Mouse (Mus musculus) lung, postnatal 0 days (tissue): ENCODE results near the gene Ghitm. TPM values are rescaled to one million over a fixed set of nuclear protein-coding genes. Genes with fewer than 3 reads are reported as not detected.

Source experiments
- ATAC-seq: fragments of 200-750 bp; cut with Nextera tagmentation; 2 replicates; pipeline ENCODE4 v1.8.0; 2017; ENCODE audit warnings: moderate library complexity
- DNase-seq: peaks from one replicate; pipeline ENCODE4 v3.0.0-alpha.2; 2016; ENCODE audit warnings: low spot score
- H3K27ac ChIP-seq: fragments of 300-500 bp; sonication (generic); 2 replicates; pipeline ENCODE4 v1.5.1; 2014; ENCODE audit warnings: antibody characterized with exemption, mild to moderate bottlenecking, low read length, mixed read lengths
- H3K27me3 ChIP-seq: fragments of 300-500 bp; sonication (generic); replicated peaks from 2 replicates; pipeline ENCODE4 v1.6.1; 2014; ENCODE audit warnings: low read length, mixed read lengths; ENCODE audit not compliant: insufficient read depth
- H3K36me3 ChIP-seq: fragments of 300-500 bp; sonication (generic); 2 replicates; pipeline ENCODE4 v1.6.1; 2014; ENCODE audit warnings: low read length, mixed read lengths; ENCODE audit not compliant: insufficient read depth
- H3K4me1 ChIP-seq: fragments of 300-500 bp; sonication (generic); 2 replicates; pipeline ENCODE4 v1.6.1; 2014; ENCODE audit warnings: antibody characterized with exemption, low read depth, low read length, mixed read lengths; ENCODE audit not compliant: insufficient read depth
- H3K4me2 ChIP-seq: fragments of 300-500 bp; sonication (generic); replicated peaks from 2 replicates; pipeline ENCODE4 v1.6.1; 2014; ENCODE audit warnings: low read depth, mild to moderate bottlenecking, low read length, moderate library complexity, mixed read lengths
- H3K4me3 ChIP-seq: fragments of 300-500 bp; sonication (generic); 2 replicates; pipeline ENCODE4 v1.5.1; 2014; ENCODE audit warnings: low read depth, low read length
- H3K9ac ChIP-seq: fragments of 300-500 bp; sonication (generic); replicated peaks from 2 replicates; pipeline ENCODE4 v1.6.1; 2014; ENCODE audit warnings: low read depth, mild to moderate bottlenecking
- H3K9me3 ChIP-seq: fragments of 300-500 bp; sonication (generic); 2 replicates; pipeline ENCODE4 v1.6.1; 2016; ENCODE audit warnings: low read length, mixed read lengths
- CTCF ChIP-seq: IDR thresholded peaks from 2 replicates; pipeline ENCODE4 v1.5.1; 2016; ENCODE audit warnings: antibody characterized with exemption, mild to moderate bottlenecking
- EP300 ChIP-seq: IDR thresholded peaks from 2 replicates; pipeline ENCODE4 v1.6.1; 2016; ENCODE audit warnings: antibody characterized with exemption, mild to moderate bottlenecking, control low read depth
- WGBS: fragments of 180-500 bp; shearing (Covaris S2); extraction: QIAGEN DNeasy Blood & Tissue Kit; methylation state at CpG from one replicate; pipeline ENCODE4 v1.1.7; 2014; 5-methylcytosine and 5-hydroxymethylcytosine counted together
- polyA plus RNA-seq: library from polyadenylated mRNA; unstranded; fragments of >200 nt; fragmentation: Nextera tagmentation; extraction: Ambion mirVana; gene quantifications from 2 replicates; pipeline ENCODE4 v1.2.1, GENCODE M21; 2015

Gene Ghitm
- polyA plus RNA-seq, 1 experiment from 2014 or later = 159 TPM

DNA sequence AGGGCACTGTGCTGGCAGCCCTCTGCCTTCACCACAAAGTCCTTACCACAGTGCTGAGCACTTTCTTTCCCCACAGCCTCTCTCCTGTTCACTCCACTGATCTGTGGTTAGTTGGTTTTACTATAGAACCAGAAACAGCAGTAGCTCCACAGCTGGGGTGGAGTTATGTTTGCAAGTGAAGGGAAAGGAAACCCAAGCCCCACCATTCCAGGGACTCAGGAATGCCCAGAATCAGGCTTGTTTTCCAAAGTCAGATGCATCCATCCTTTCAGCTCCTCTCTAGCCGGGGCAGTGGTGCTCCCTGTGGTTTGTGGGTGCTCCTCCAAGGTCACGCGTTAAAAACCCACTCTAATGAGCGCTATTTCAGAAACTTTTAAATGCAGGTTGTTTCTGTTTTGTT lies 39.5 kb downstream of the Ghitm start:
- Histone ChIP-seq H3K4me1 (no peaks in the 10 kb centered on the region), H3K9me3 (no peaks in the 10 kb centered on the region), H3K27ac (no peak overlapping the region), H3K4me2 (no peak overlapping the region), H3K27me3 (0 out of 2 replicates have a peak, but pooled peaks cover 9% of the 10 kb centered on the region), H3K36me3 (no peaks in the 10 kb centered on the region), H3K9ac (no peak overlapping the region), H3K4me3 (no peak overlapping the region)
- ATAC-seq (no peak), DNase-seq (no peak)
- 70% methylated on average over 4 of the region's 4 CpGs for WGBS
- TF ChIP-seq CTCF = no peak
- no peak for TF ChIP-seq EP300

GRCm38 (mm10) chr14:37094436-37094835 lies 40.6 kb downstream of the Ghitm start:
- no peaks in the 10 kb centered on the region for H3K4me1 ChIP-seq
- WGBS = 60% methylated on average over 6 of the region's 6 CpGs
- no peaks in the 10 kb centered on the region for H3K9me3 ChIP-seq
- ATAC-seq (no peak), DNase-seq (no peak)
- TF ChIP-seq EP300 (no peak), CTCF (no peak)
- no peak overlapping the region for H3K4me2 ChIP-seq
- H3K27ac ChIP-seq = no peak overlapping the region
- no peak overlapping the region for H3K4me3 ChIP-seq
- no peak overlapping the region for H3K9ac ChIP-seq
- no peaks in the 10 kb centered on the region for H3K36me3 ChIP-seq
- H3K27me3 ChIP-seq = 0 out of 2 replicates have a peak, but pooled peaks cover 9% of the 10 kb centered on the region

DNA sequence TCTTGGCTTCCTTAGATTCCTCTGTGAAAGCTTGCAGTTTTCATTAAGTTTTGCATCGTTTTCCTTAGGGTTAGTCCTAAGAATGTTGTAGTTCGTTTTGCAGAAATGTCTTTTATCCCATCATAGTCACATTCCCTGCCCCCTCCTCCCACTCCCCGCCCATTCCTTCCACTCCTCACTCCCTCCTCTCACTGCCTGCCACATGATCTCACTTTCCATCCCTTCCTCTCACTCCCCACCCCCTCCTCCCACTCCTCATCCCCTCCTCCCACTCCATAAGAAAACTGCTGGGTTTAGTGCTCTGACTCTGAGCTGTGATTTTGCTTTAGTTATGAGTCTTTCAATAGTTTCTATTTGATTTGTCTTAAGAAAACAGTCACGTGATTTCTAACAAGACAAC lies 51.3 kb downstream of the Ghitm start:
- DNase-seq = no peak
- 30% methylated on average over 4 of the region's 4 CpGs for WGBS
- no peak overlapping the region for H3K27ac ChIP-seq
- H3K9me3 ChIP-seq = no peaks in the 10 kb centered on the region
- no peaks in the 10 kb centered on the region for H3K4me1 ChIP-seq
- H3K36me3 ChIP-seq = no peaks in the 10 kb centered on the region
- TF ChIP-seq EP300 (no peak), CTCF (no peak)
- ATAC-seq = no peak
- no peak overlapping the region for H3K4me2 ChIP-seq
- no peaks in the 10 kb centered on the region for H3K27me3 ChIP-seq
- H3K9ac ChIP-seq = no peak overlapping the region
- no peak overlapping the region for H3K4me3 ChIP-seq

DNA sequence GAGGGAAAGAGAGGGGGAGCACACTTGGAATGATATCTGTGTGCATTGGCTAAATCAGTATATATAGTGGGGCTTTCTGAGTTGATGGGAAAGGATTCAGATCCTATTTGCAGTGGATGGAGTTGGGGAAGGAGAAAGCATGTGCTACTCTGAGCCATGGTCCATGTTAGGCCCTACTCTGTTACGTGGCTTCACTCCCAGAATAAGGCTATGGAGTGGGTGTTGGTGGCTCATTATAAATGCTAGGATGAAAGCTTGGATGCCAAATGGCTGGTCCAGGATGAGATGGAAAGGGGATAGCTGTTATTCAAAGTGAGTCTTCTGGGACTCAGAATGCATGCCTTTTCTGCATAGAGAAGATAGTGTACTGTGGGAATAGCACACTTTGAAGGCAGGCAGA lies 54.3 kb downstream of the Ghitm start:
- Histone ChIP-seq H3K27ac (no peak overlapping the region), H3K36me3 (no peaks in the 10 kb centered on the region), H3K27me3 (no peaks in the 10 kb centered on the region), H3K4me1 (no peaks in the 10 kb centered on the region), H3K4me3 (no peak overlapping the region), H3K9ac (no peak overlapping the region), H3K4me2 (no peak overlapping the region), H3K9me3 (no peaks in the 10 kb centered on the region)
- no peak for DNase-seq
- 63% methylated on average over 1 of the region's 1 CpGs for WGBS
- ATAC-seq = no peak
- no peak for TF ChIP-seq CTCF
- no peak for TF ChIP-seq EP300

Other genes with a start within 250 kb of the Ghitm start
- gene Ccser2, start 166.5 kb downstream of the Ghitm start, polyA plus RNA-seq = 48.0 and 56.3 TPM in 2 replicates
- not detected in 2 replicates for gene Rgr, start 86.3 kb downstream of the Ghitm start, polyA plus RNA-seq
- gene Lrit1, start 80.4 kb downstream of the Ghitm start, polyA plus RNA-seq = not detected in 2 replicates
- gene Lrit2, start 67.3 kb downstream of the Ghitm start, polyA plus RNA-seq = not detected in 2 replicates
- gene Cdhr1, start 36.9 kb downstream of the Ghitm start, polyA plus RNA-seq = 0.05 and 0.08 TPM in 2 replicates
- 0.27 and 0.31 TPM in 2 replicates for gene 2610528A11Rik, start 21.2 kb downstream of the Ghitm start, polyA plus RNA-seq